Mouse (Mus musculus): ENCODE results near the gene Rdx.
A peak's percentile ranks its signal among the peaks of the same experiment; 100 is the strongest.

Rdx gene

GRCm38 (mm10) chr9:52119212-52119611 lies 72.2 kb downstream of the Rdx start:
- no peak for DNase-seq

GRCm38 (mm10) chr9:52125225-52125624 lies 78.3 kb downstream of the Rdx start:
- no peak for DNase-seq

- peak; percentile 34 for DNase-seq
Observed at GRCm38 (mm10) chr9:52130348-52130747, 83.4 kb downstream of the Rdx start.

- no peak for DNase-seq
Observed at GRCm38 (mm10) chr9:52132771-52133170, 85.8 kb downstream of the Rdx start.

Data from lung, postnatal 14 days (tissue).